Mouse (Mus musculus) C2C12 (cell line): ENCODE data around the gene Ccl8.

Experiments
- CEBPB ChIP-seq: IDR thresholded peaks from one replicate; pipeline ENCODE4 v1.6.1; 2011; ENCODE audit warnings: low read depth, mild to moderate bottlenecking, control low read depth, moderate library complexity
- CTCF ChIP-seq: IDR thresholded peaks from one replicate; pipeline ENCODE4 v1.5.1; 2011; ENCODE audit not compliant: control insufficient read depth, insufficient read depth, insufficient read length
- MAX ChIP-seq: IDR thresholded peaks from one replicate; pipeline ENCODE4 v1.6.1; 2011; ENCODE audit warnings: mild to moderate bottlenecking, control low read depth
- MYOD1 ChIP-seq: IDR thresholded peaks from one replicate; pipeline ENCODE4 v1.6.1; 2011; ENCODE audit warnings: low read depth; ENCODE audit not compliant: control insufficient read depth, insufficient read length
- MYOG ChIP-seq: IDR thresholded peaks from one replicate; pipeline ENCODE4 v1.6.1; 2011; ENCODE audit not compliant: control insufficient read depth, insufficient read length; ENCODE audit errors: extremely low read depth
- USF1 ChIP-seq: IDR thresholded peaks from one replicate; pipeline ENCODE4 v1.6.1; 2011; ENCODE audit warnings: low read depth, mild to moderate bottlenecking, control low read depth, moderate library complexity

DNA sequence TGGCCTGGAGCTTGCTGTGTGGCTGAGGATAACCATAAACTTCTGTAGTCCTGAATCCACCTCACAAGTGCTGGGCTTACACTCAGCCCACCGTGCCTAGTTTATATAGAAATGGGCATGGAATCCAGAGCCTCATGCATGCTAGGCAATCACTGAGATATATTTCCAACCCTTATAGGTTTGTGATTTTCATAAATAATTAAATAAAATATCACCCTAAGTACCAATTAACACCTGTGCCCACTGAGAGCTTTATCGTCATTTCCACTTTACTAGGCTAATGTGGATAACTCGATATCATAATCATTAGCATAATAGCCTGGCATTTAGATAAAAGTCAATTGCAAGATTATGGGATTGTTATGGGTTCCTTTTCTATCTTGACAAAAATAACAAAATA, 30.6 kb upstream of the Ccl8 start:
- TF ChIP-seq CTCF (no peak), CEBPB (no peak), MYOD1 (no peak), MAX (no peak), MYOG (no peak), USF1 (no peak)
